Mouse (Mus musculus): Measurements from ENCODE around the gene Hsd3b5. TPM values are rescaled to one million over a fixed set of nuclear protein-coding genes. Genes with fewer than 3 reads are reported as not detected.
"Not testable (repeated sequence)": the region's sequence is repeated elsewhere in the genome, so short reads cannot be mapped to it uniquely, and the experiment has no call there.

Hsd3b5 gene
- total and polyA plus RNA-seq, 2 experiments, result 20.0 to 24.1 TPM

GRCm38 (mm10) chr3:98613963-98614362, 16.1 kb downstream of the Hsd3b5 start:
- H3K4me3 ChIP-seq (ENCODE audit: insufficient read depth, low read depth, low read length), result no peak overlapping the region
- H3K9ac ChIP-seq (ENCODE audit: low read depth, low read length), result no peak overlapping the region
- no peaks in the 10 kb centered on the region for H3K4me1 ChIP-seq (ENCODE audit: control insufficient read depth, insufficient read depth, low read length)
- no peak overlapping the region for H3K27ac ChIP-seq (replicated peaks; ENCODE audit: insufficient read depth, low read depth, low read length)
- H3K27me3 ChIP-seq (ENCODE audit: control insufficient read depth, insufficient read depth, low read length), result no peaks in the 10 kb centered on the region
- H3K79me2 ChIP-seq (ENCODE audit: control insufficient read depth, insufficient read depth, low read length), result no peaks in the 10 kb centered on the region
- DNase-seq (ENCODE audit: extremely low read depth, low read depth, low spot score), result no peak
- peaks cover 12% of the 10 kb centered on the region for H3K36me3 ChIP-seq (ENCODE audit: control insufficient read depth, insufficient read depth, low read length)
- TF ChIP-seq POLR2A (IDR thresholded peaks at IDR 0.05; ENCODE audit: extremely low read depth, insufficient read depth, low read length) (no peak), CTCF (IDR thresholded peaks at IDR 0.05; ENCODE audit: low read depth, low read length) (no peak)

- H3K27ac ChIP-seq (replicated peaks; ENCODE audit: insufficient read depth, low read depth, low read length); H3K4me1 ChIP-seq (ENCODE audit: control insufficient read depth, insufficient read depth, low read length); H3K4me3 ChIP-seq (ENCODE audit: insufficient read depth, low read depth, low read length); H3K9ac ChIP-seq (ENCODE audit: low read depth, low read length); H3K36me3 ChIP-seq (ENCODE audit: control insufficient read depth, insufficient read depth, low read length); H3K27me3 ChIP-seq (ENCODE audit: control insufficient read depth, insufficient read depth, low read length); DNase-seq (ENCODE audit: extremely low read depth, low read depth, low spot score); H3K79me2 ChIP-seq (ENCODE audit: control insufficient read depth, insufficient read depth, low read length): not testable (repeated sequence)
Measured at GRCm38 (mm10) chr3:98613540-98613939, 16.5 kb downstream of the Hsd3b5 start.

GRCm38 (mm10) chr3:98588707-98589106, 41.3 kb downstream of the Hsd3b5 start, which contains the start of gene Gm10681:
TSS of gene Gm10681 (minus strand) at chr3:98588807.
- DNase-seq (ENCODE audit: extremely low read depth, low read depth, low spot score), result no peak
- Histone ChIP-seq H3K27me3 (ENCODE audit: control insufficient read depth, insufficient read depth, low read length) (no peaks in the 10 kb centered on the region), H3K27ac (replicated peaks; ENCODE audit: insufficient read depth, low read depth, low read length) (no peak within 1 kb of the TSS), H3K36me3 (ENCODE audit: control insufficient read depth, insufficient read depth, low read length) (no peaks in the 10 kb centered on the region), H3K4me1 (ENCODE audit: control insufficient read depth, insufficient read depth, low read length) (peaks cover 17% of the 10 kb centered on the region; the same call in 1 of the 2 replicates), H3K9ac (ENCODE audit: low read depth, low read length) (no peak within 1 kb of the TSS), H3K4me3 (ENCODE audit: insufficient read depth, low read depth, low read length) (no peak within 1 kb of the TSS), H3K79me2 (ENCODE audit: control insufficient read depth, insufficient read depth, low read length) (no peaks in the 10 kb centered on the region)
- no peak for TF ChIP-seq CTCF (IDR thresholded peaks at IDR 0.05; ENCODE audit: low read depth, low read length)
- no peak for TF ChIP-seq POLR2A (IDR thresholded peaks at IDR 0.05; ENCODE audit: extremely low read depth, insufficient read depth, low read length)

GRCm38 (mm10) chr3:98587721-98588120, 42.3 kb downstream of the Hsd3b5 start:
- TF ChIP-seq CTCF (IDR thresholded peaks at IDR 0.05; ENCODE audit: low read depth, low read length) (no peak), POLR2A (IDR thresholded peaks at IDR 0.05; ENCODE audit: extremely low read depth, insufficient read depth, low read length) (no peak)
- no peaks in the 10 kb centered on the region for H3K79me2 ChIP-seq (ENCODE audit: control insufficient read depth, insufficient read depth, low read length)
- no peak overlapping the region for H3K9ac ChIP-seq (ENCODE audit: low read depth, low read length)
- H3K27ac ChIP-seq (replicated peaks; ENCODE audit: insufficient read depth, low read depth, low read length), result no peak overlapping the region
- 17% methylated on average over 2 of the region's 2 CpGs for WGBS
- no peaks in the 10 kb centered on the region for H3K36me3 ChIP-seq (ENCODE audit: control insufficient read depth, insufficient read depth, low read length)
- no peak overlapping the region for H3K4me3 ChIP-seq (ENCODE audit: insufficient read depth, low read depth, low read length)
- peak; percentile 94 for DNase-seq (ENCODE audit: extremely low read depth, low read depth, low spot score)
- H3K27me3 ChIP-seq (ENCODE audit: control insufficient read depth, insufficient read depth, low read length), result no peaks in the 10 kb centered on the region
- H3K4me1 ChIP-seq (ENCODE audit: control insufficient read depth, insufficient read depth, low read length), result peaks cover 17% of the 10 kb centered on the region; the same call in 1 of the 2 replicates

GRCm38 (mm10) chr3:98582622-98583021, 47.4 kb downstream of the Hsd3b5 start:
- H3K79me2 ChIP-seq (ENCODE audit: control insufficient read depth, insufficient read depth, low read length); H3K36me3 ChIP-seq (ENCODE audit: control insufficient read depth, insufficient read depth, low read length); H3K27ac ChIP-seq (replicated peaks; ENCODE audit: insufficient read depth, low read depth, low read length); H3K9ac ChIP-seq (ENCODE audit: low read depth, low read length); H3K4me3 ChIP-seq (ENCODE audit: insufficient read depth, low read depth, low read length); H3K27me3 ChIP-seq (ENCODE audit: control insufficient read depth, insufficient read depth, low read length); DNase-seq (ENCODE audit: extremely low read depth, low read depth, low spot score): not testable (repeated sequence)
- H3K4me1 ChIP-seq (ENCODE audit: control insufficient read depth, insufficient read depth, low read length), result peaks cover 11% of the 10 kb centered on the region

- not testable (repeated sequence) for DNase-seq (ENCODE audit: extremely low read depth, low read depth, low spot score); H3K36me3 ChIP-seq (ENCODE audit: control insufficient read depth, insufficient read depth, low read length); H3K9ac ChIP-seq (ENCODE audit: low read depth, low read length); H3K27ac ChIP-seq (replicated peaks; ENCODE audit: insufficient read depth, low read depth, low read length); H3K4me3 ChIP-seq (ENCODE audit: insufficient read depth, low read depth, low read length); H3K4me1 ChIP-seq (ENCODE audit: control insufficient read depth, insufficient read depth, low read length); H3K79me2 ChIP-seq (ENCODE audit: control insufficient read depth, insufficient read depth, low read length); H3K27me3 ChIP-seq (ENCODE audit: control insufficient read depth, insufficient read depth, low read length)
- WGBS, result no CpG with 5 or more reads among the region's 1 CpGs
Measured at GRCm38 (mm10) chr3:98582202-98582601, 47.9 kb downstream of the Hsd3b5 start.

- not testable (repeated sequence) for H3K4me3 ChIP-seq (ENCODE audit: insufficient read depth, low read depth, low read length); H3K27me3 ChIP-seq (ENCODE audit: control insufficient read depth, insufficient read depth, low read length); H3K9ac ChIP-seq (ENCODE audit: low read depth, low read length); H3K4me1 ChIP-seq (ENCODE audit: control insufficient read depth, insufficient read depth, low read length); H3K79me2 ChIP-seq (ENCODE audit: control insufficient read depth, insufficient read depth, low read length); H3K36me3 ChIP-seq (ENCODE audit: control insufficient read depth, insufficient read depth, low read length); H3K27ac ChIP-seq (replicated peaks; ENCODE audit: insufficient read depth, low read depth, low read length)
- WGBS, result 91% methylated on average over 1 of the region's 1 CpGs
- peak; percentile 32 for DNase-seq (ENCODE audit: extremely low read depth, low read depth, low spot score)
Measured at GRCm38 (mm10) chr3:98581024-98581423, 49.0 kb downstream of the Hsd3b5 start.

Other genes starting within 250 kb of the Hsd3b5 start
- 1.0 and 1.2 TPM in 2 replicates for gene Zfp697, start 247.8 kb downstream of the Hsd3b5 start, total RNA-seq (2014; rRNA removed)
- gene Zfp697, start 247.8 kb downstream of the Hsd3b5 start, polyA plus RNA-seq (2012; rRNA removed), result 0.73 and 1.3 TPM in 2 replicates
- gene Gm4450, start 173.1 kb downstream of the Hsd3b5 start, total RNA-seq (2014; rRNA removed), result not detected in 2 replicates
- not detected in 2 replicates for gene Gm4450, start 173.1 kb downstream of the Hsd3b5 start, polyA plus RNA-seq (2012; rRNA removed)
- gene Hsd3b4, start 119.7 kb downstream of the Hsd3b5 start, total RNA-seq (2014; rRNA removed), result 0.13 and 0.37 TPM in 2 replicates
- not detected in 2 replicates for gene Hsd3b4, start 119.7 kb downstream of the Hsd3b5 start, polyA plus RNA-seq (2012; rRNA removed)
- 0.13 and 0.37 TPM in 2 replicates for gene Gm10681, start 41.4 kb downstream of the Hsd3b5 start, total RNA-seq (2014; rRNA removed)
- gene Gm10681, start 41.4 kb downstream of the Hsd3b5 start, polyA plus RNA-seq (2012; rRNA removed), result not detected in 2 replicates
- 23.0 and 23.2 TPM in 2 replicates for gene Hsd3b2, start 94.3 kb upstream of the Hsd3b5 start, total RNA-seq (2014; rRNA removed)
- gene Hsd3b2, start 94.3 kb upstream of the Hsd3b5 start, polyA plus RNA-seq (2012; rRNA removed), result 14.4 and 15.5 TPM in 2 replicates
- 263 and 290 TPM in 2 replicates for gene Hsd3b3, start 132.9 kb upstream of the Hsd3b5 start, total RNA-seq (2014; rRNA removed)
- 213 and 241 TPM in 2 replicates for gene Hsd3b3, start 132.9 kb upstream of the Hsd3b5 start, polyA plus RNA-seq (2012; rRNA removed)
- gene Hsd3b6, start 184.2 kb upstream of the Hsd3b5 start, total RNA-seq (2014; rRNA removed), result 0.07 TPM in 1 of 2 replicates, not detected in the other
- not detected in 2 replicates for gene Hsd3b6, start 184.2 kb upstream of the Hsd3b5 start, polyA plus RNA-seq (2012; rRNA removed)
- gene Hsd3b1, start 229.5 kb upstream of the Hsd3b5 start, total RNA-seq (2014; rRNA removed), result 0.65 and 35.3 TPM in 2 replicates
- 0.29 and 0.46 TPM in 2 replicates for gene Hsd3b1, start 229.5 kb upstream of the Hsd3b5 start, polyA plus RNA-seq (2012; rRNA removed)